Mouse (Mus musculus): ENCODE measurements around the gene Tnn. TPM values are rescaled to one million over a fixed set of nuclear protein-coding genes. Genes with fewer than 3 reads are reported as not detected.

Gene Tnn
- under 1 TPM in 1 of 2 experiments, not detected in 1; 0.07 TPM for polyA plus RNA-seq (2012; fragmentation: generic; extraction: Trizol)

GRCm38 (mm10) chr1:160153480-160153879, at the start of gene Tnn:
Gene Tnn, minus strand, starts transcription at chr1:160153580.

GRCm38 (mm10) chr1:160194529-160195336, 41.4 kb upstream of the Tnn start, which contains the start of gene Mrps14:
Gene Mrps14, plus strand, starts transcription at chr1:160195215.

GRCm38 (mm10) chr1:160044237-160045021, 109.0 kb downstream of the Tnn start, which contains the start of gene 4930523C07Rik:
Gene 4930523C07Rik, plus strand, starts transcription at chr1:160044382.

Other genes starting within 250 kb of the Tnn start
- 1 to 10 TPM; 5.9 to 6.1 TPM for gene 4930523C07Rik, start 109.2 kb downstream of the Tnn start, polyA plus RNA-seq (2012; fragmentation: generic; extraction: Trizol)
- 10 to 100 TPM; 54.9 to 67.3 TPM for gene Mrps14, start 41.6 kb upstream of the Tnn start, polyA plus RNA-seq (2012; fragmentation: generic; extraction: Trizol)
- 10 to 100 TPM in 1 of 2 experiments, 1 to 10 TPM in 1; 2.6 to 18.1 TPM for gene Cacybp, start 59.3 kb upstream of the Tnn start, polyA plus RNA-seq (2012; fragmentation: generic; extraction: Trizol)

Data from C3H10T1/2 (cell line).